Mouse (Mus musculus) cerebellum, adult 18-20 months (tissue): Measurements from ENCODE around the gene Dnmt1.

Source experiments
- DNase-seq, 2 experiments: peaks; one replicate each; pipeline ENCODE4 v3.0.0; 2021

Gene Dnmt1

GRCm38 (mm10) chr9:20916160-20916559 is 43.5 kb downstream of the Dnmt1 start:
- no peak for DNase-seq

- DNase-seq = no peak
Measured at GRCm38 (mm10) chr9:20909948-20910347, 49.7 kb downstream of the Dnmt1 start.

DNA sequence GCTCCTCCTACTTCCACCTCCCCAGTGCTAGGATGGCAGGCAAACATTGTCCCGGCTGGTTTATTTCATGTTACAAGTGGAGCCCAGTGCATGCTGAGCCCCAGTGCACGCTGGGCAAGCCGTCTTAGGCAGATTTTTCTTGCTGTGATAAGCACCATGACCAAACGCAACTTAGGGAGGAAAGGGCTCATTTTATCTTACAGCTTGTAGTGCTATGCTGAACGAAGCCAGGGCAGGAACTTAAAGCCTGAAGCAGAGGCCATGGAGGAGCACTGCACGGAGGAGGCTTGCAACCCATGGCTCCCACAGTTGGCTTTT is 57.6 kb downstream of the Dnmt1 start:
- no peak for DNase-seq

GRCm38 (mm10) chr9:20901466-20902173 is 58.1 kb downstream of the Dnmt1 start:
- DNase-seq = peak in 1 of 2 experiments; percentile 24

DNA sequence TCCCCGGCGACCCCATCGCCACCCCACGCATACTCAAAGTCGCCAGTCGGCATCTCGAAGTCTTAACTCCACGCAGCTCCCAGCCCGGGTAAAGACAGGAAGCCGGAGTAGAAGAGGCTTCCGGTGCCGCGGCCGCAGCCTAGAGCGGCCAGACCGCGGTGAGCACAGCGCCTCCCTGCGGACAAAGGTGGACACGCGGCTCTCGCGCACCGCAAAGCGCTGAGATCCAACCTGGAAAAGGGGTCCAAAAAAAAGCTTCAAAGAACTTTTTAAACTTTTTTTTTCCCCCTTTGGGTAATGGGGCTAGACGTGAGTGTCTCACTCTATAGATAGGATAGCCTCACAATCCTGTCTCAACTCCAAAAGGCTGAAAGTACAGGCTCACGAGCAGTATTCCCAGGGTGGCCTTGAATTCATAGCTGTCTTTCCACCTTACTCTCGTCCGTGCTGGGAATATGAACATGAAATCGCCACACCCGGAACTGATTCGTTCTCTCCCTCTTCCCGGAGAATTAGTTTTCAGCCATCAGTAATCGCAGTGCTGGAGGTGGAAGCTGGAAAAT is 61.1 kb downstream of the Dnmt1 start, which contains the start of gene Eif3g:
TSS of gene Eif3g (minus strand) at position 113 of the 563 bp plus-strand sequence.
- peak; percentile 78 to 91 for DNase-seq

DNA sequence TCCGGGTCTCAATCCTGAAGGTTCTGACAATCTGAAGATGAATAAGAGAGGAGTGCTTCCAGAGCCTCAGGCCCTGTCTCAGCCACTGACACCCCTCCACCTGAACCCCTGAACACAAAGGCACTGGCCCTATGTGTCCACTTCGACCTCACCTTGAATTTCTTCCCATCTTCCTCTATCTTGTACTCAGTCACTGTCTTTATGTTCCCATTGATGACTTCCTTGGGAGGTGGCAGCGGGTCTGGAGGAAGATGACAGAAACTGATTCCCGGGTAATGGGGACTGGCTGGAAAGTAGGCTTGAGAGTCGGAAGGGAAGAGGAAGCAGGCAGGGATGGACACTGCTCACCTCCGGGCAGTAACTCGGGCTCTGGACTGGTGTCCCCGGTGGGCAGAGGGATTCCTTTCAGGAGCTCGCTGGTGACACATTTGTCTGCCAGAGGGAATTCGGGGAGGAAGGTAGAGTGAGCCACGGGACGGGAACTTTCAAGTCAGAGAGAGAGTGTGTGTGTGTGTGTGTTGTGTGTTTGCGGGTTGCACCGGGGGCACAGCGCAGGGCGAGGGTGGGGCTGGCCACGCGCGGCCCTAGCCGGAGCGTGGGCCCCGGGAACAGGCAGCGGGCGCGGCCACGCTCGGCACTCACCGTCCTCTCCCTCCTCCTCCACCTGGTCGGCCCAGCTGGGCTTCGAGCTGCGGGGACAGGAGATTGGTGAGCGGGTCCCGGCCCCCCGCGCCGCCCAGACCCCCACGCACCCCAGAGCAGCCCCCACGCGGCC is 61.8 kb downstream of the Dnmt1 start:
- no peak for DNase-seq

DNA sequence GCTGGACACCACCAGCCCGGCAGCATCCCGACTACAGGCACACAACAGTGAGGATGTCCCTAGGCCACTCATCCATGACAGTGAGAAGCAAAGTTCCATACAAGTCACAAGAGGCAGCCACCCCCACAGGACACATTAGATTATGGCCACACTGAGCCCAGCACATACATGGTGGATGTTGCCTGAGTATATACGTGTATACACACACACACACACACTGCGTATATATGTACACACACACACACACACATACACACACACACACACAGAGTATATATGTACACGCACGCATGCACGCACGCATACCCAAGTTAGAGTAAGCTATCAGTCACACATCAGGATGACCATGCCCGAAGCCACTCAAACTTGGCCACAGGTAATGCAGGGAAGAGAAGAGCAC is 64.3 kb downstream of the Dnmt1 start:
- no peak for DNase-seq

- no peak for DNase-seq
Measured at GRCm38 (mm10) chr9:20894629-20895028, 65.1 kb downstream of the Dnmt1 start.

DNA sequence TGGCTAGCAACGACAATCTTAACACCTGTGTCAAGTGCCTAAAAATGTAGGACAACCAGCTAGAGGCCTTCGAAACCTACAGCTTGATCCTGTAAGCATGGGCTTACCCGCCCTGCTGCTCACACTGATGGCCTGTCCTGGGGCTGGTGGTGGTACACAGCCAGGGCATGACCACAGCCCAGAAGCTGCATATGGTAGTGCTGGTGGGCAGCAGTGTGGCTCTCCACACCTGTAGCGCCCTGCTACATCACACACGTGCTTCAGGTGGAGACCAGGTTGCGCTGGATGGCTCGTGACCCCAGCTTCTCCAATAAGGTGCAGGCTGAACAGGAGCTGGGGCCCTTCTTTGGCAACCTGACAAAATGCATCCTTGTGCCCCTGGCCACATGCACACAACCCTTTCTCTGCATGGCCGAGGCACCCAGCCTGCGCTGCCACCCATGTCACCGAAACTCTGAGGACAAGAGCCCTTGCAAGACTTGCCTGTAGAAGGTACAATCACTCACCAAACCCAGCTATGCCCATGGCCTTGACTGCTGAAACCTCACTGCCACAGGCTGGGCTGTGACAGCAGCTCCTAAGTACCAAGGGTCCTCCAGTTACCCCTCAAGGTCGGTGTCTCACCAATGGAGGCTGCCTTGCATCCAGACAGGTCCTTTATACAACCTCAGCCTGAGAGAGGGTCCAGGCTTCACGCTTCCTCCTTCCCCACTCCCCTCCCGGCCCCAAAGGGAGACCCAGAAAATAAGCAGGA is 65.9 kb downstream of the Dnmt1 start:
- DNase-seq = no peak

- DNase-seq = no peak
Measured at GRCm38 (mm10) chr9:20893069-20893468, 66.6 kb downstream of the Dnmt1 start.

GRCm38 (mm10) chr9:20892104-20892653 is 67.5 kb downstream of the Dnmt1 start:
- DNase-seq = no peak

- DNase-seq = no peak
Measured at GRCm38 (mm10) chr9:20891339-20892103, 68.2 kb downstream of the Dnmt1 start.

GRCm38 (mm10) chr9:20890411-20890810 is 69.3 kb downstream of the Dnmt1 start:
- DNase-seq = no peak

GRCm38 (mm10) chr9:20889185-20890141 is 70.2 kb downstream of the Dnmt1 start:
- peak in 1 of 2 experiments; percentile 14 for DNase-seq

DNA sequence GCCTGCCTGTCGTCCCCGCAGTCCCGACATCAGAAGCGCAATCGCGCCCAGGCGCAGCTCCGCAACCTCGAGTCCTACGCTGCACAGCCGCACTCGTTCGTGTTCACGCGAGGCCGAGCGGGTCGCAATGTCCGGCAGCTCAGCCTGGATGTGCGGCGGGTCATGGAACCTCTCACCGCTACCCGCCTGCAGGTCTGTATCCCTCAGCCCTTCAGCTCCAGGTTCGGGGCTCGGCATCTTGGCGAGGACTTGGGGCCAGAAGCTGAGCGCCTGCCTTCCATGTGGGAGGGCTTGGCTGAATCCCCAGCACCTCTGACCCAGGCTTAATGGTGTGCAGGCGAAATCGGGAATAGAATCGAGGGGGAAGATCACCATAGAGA is 71.3 kb downstream of the Dnmt1 start:
- no peak for DNase-seq

- peak; percentile 96 to 97 for DNase-seq
Measured at GRCm38 (mm10) chr9:20887704-20888385, 71.8 kb downstream of the Dnmt1 start, which contains the start of gene Ppan. Gene Ppan (plus strand): TSS chr9:20888175.

DNA sequence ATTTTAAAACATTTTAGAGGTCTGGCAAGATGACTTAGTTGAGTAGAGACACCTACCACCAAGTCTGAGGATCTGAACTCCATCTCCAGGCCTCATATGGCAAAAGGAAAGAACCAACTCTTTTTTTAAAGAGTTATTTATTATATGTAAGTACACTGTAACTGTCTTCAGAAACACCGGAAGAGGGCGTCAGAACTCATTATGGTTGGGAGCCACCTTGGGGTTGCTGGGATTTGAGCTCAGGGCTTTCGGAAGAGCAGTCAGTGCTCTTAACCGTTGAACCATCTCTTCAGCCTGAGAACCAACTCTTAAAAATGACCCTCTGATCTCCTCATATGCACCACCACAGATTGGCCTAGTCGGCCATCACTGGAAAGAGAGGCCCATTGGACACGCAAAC is 72.5 kb downstream of the Dnmt1 start:
- no peak for DNase-seq

DNA sequence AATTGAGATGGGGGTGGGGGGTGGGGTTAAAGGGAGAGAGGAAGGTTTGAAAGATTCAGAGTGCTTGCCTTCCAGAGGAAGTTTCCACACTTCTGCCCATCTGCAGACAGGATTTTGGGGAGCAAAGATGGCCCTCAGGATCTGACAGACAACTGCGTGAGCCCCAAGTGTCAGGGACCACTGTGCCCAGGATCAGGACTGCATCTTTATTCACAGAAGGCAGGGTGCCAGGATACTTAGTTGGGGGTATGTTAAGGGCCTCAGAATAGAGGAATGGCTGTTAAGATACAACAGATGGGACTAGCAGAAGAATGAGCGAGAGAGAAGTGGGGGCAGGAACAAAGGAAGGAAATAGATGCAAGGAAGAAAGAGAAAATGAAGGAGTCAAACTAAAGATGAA is 73.1 kb downstream of the Dnmt1 start:
- DNase-seq = no peak

DNA sequence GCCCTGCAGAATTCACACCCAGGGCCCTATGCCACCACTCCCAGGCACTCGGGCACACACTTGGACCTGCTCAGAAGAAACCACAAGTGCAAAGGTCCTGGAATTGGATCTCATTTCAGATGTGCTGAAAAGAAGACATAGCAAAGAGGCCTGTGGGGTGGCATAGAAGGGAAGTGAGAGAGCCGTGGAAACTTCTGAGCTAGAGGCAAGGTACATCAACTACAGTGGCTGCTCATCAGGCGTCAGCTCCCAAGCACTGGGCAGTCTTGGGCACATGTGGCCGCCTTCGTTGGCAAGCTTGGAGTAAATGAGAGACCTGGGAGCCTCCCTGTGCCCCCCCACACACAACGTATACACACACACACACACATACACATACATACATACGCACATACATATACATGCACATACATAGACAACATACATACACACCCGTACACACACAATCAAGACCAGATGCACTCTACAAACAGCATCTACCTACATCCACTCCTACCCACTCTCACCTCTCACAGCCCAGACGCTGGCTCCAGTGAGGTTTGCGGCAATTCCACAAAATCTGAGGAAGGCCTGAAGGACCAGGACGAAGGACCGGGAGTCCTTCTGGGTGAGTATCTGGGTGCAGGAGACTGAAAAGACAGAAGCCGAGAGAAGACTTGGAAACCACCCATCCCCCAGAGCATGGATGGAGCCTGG is 80.4 kb downstream of the Dnmt1 start, which contains the start of gene Angptl6:
TSS of gene Angptl6 (minus strand) at position 631 of the 696 bp plus-strand sequence.
- DNase-seq = no peak

GRCm38 (mm10) chr9:20878710-20879065 is 81.0 kb downstream of the Dnmt1 start:
- peak in 1 of 2 experiments; percentile 50 for DNase-seq
